Mouse (Mus musculus) hindbrain, postnatal 0 days (tissue): ENCODE data around the gene Zzz3. TPM values are rescaled to one million over a fixed set of nuclear protein-coding genes. Genes with fewer than 3 reads are reported as not detected.
"Not testable (repeated sequence)": the region's sequence is repeated elsewhere in the genome, so short reads cannot be mapped to it uniquely, and the experiment has no call there.

Source experiments
- ATAC-seq: fragments of 200-750 bp; cut with Nextera tagmentation; 2 replicates; pipeline ENCODE4 v1.8.0; 2017; ENCODE audit warnings: mild to moderate bottlenecking, moderate TSS enrichment, moderate library complexity
- DNase-seq: peaks from one replicate; pipeline ENCODE4 v3.0.0-alpha.2; 2015; ENCODE audit warnings: low spot score
- H3K27ac ChIP-seq: fragments of 300-500 bp; sonication (generic); 2 replicates; pipeline ENCODE4 v1.5.1; 2014; ENCODE audit warnings: mild to moderate bottlenecking
- H3K27me3 ChIP-seq: fragments of 300-500 bp; sonication (generic); 2 replicates; pipeline ENCODE4 v1.6.1; 2014; ENCODE audit warnings: low read length, mixed read lengths; ENCODE audit not compliant: insufficient read depth
- H3K36me3 ChIP-seq: fragments of 300-500 bp; sonication (generic); 2 replicates; pipeline ENCODE4 v1.6.1; 2014; ENCODE audit warnings: low read length, mixed read lengths; ENCODE audit not compliant: insufficient read depth
- H3K4me1 ChIP-seq: fragments of 300-500 bp; sonication (generic); 2 replicates; pipeline ENCODE4 v1.6.1; 2014; ENCODE audit warnings: antibody characterized with exemption, low read length, mixed read lengths; ENCODE audit not compliant: insufficient read depth
- H3K4me2 ChIP-seq: fragments of 300-500 bp; sonication (generic); 2 replicates; pipeline ENCODE4 v1.6.1; 2014; ENCODE audit warnings: low read depth, mild to moderate bottlenecking, low read length, moderate library complexity, mixed read lengths
- H3K4me3 ChIP-seq: fragments of 300-500 bp; sonication (generic); 2 replicates; pipeline ENCODE4 v1.5.1; 2014; ENCODE audit warnings: low read length
- H3K9ac ChIP-seq: fragments of 300-500 bp; sonication (generic); replicated peaks from 2 replicates; pipeline ENCODE4 v1.6.1; 2014; ENCODE audit warnings: mild to moderate bottlenecking, low read length, moderate library complexity, mixed read lengths
- H3K9me3 ChIP-seq: fragments of 300-500 bp; sonication (generic); 2 replicates; pipeline ENCODE4 v1.6.1; 2016; ENCODE audit warnings: low read length, mixed read lengths
- CTCF ChIP-seq: IDR thresholded peaks from 2 replicates; pipeline ENCODE4 v1.5.1; 2016; ENCODE audit warnings: antibody characterized with exemption, control low read depth, low read depth
- WGBS: fragments of 180-500 bp; shearing (Covaris S2); extraction: QIAGEN DNeasy Blood & Tissue Kit; methylation state at CpG from one replicate; pipeline ENCODE4 v1.1.7; 2014; 5-methylcytosine and 5-hydroxymethylcytosine counted together
- polyA plus RNA-seq: library from polyadenylated mRNA; unstranded; fragments of >200 nt; fragmentation: Nextera tagmentation; extraction: Ambion mirVana; gene quantifications from 2 replicates; pipeline ENCODE4 v1.2.1, GENCODE M21; 2015
- total RNA-seq: library from RNA; depleted of rRNA; stranded (reverse); fragments of >200 nt; gene quantifications from 2 replicates; pipeline ENCODE4 v1.2.3, GENCODE M21; 2014

Zzz3 gene
- total and polyA plus RNA-seq, 2 experiments from 2014 or later: 20.9 to 33.3 TPM

DNA sequence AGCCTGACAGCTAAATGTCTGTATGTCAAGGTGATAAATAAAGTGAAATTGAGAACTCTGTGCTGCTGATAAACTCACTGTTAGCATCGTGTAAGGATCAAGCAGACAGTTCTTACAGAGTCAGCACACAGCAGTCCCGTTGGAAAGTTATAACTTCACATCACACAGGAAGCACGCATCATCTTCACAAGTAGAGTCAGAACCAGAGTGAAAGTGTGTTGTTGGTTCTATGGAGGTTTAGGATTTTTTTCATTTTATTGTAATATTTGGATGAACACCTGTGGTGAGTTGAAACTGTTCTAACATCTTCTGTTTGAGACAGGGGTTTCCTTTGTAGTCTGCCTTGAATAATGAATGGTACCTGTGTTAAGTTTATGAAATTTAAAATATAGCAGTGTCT lies 48.8 kb downstream of the Zzz3 start:
- Histone ChIP-seq H3K27me3 (no peaks in the 10 kb centered on the region), H3K4me2 (no peak overlapping the region), H3K36me3 (0 out of 2 replicates have a peak, but pooled peaks cover 2% of the 10 kb centered on the region), H3K27ac (no peak overlapping the region), H3K4me1 (no peaks in the 10 kb centered on the region), H3K9me3 (no peaks in the 10 kb centered on the region), H3K4me3 (no peak overlapping the region), H3K9ac (no peak overlapping the region)
- no peak for TF ChIP-seq CTCF
- ATAC-seq (no peak), DNase-seq (no peak)
- 92% methylated on average over 3 of the region's 3 CpGs for WGBS

DNA sequence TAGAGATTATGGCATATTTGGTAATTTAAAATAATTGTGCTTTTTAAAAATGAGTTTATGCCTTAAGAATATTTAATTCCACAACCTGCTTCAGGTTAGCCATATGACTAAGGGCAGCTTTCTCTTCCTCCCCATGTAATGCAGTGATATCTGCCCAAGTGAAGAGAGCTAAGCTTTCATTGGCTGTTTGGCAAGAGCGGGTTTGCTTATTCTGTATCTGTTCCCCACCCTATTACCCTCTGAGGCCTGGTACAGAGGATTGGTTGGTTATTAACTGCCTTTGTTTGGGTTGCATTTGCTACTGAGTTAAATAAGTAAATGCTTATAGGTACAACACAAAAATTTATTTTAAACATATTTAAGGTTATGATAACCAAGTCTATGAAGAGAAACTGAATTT lies 51.7 kb downstream of the Zzz3 start:
- no peak for TF ChIP-seq CTCF
- H3K4me2 ChIP-seq: no peak overlapping the region
- no peak overlapping the region for H3K27ac ChIP-seq
- H3K27me3 ChIP-seq: no peaks in the 10 kb centered on the region
- no peak overlapping the region for H3K9ac ChIP-seq
- 90% methylated on average over 1 of the region's 1 CpGs for WGBS
- H3K36me3 ChIP-seq: peaks cover 13% of the 10 kb centered on the region; the same call in 1 of the 2 replicates
- ATAC-seq: no peak
- no peaks in the 10 kb centered on the region for H3K9me3 ChIP-seq
- no peak for DNase-seq
- H3K4me1 ChIP-seq: no peaks in the 10 kb centered on the region
- no peak overlapping the region for H3K4me3 ChIP-seq

DNA sequence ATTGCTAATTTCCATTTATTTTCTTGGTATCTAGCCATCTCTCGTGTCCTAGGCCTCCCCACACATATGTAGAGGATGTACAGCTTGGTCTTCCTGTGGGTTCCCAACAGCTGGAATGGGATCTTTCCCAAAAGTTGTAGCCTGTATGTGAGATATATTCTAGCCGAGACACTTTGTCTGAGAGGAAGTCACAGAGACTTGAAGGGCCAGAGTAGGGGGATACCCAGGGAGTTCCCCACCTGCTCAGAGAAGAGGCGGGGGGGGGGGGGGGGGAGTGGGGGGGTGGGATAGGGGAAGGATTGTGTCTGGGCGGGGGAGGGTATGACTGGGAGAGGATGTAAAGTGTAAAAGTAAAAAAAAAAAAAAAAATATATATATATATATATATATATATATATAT lies 57.9 kb downstream of the Zzz3 start:
- no peak for TF ChIP-seq CTCF
- Histone ChIP-seq H3K4me2 (no peak overlapping the region), H3K36me3 (peaks cover 27% of the 10 kb centered on the region), H3K4me1 (no peaks in the 10 kb centered on the region), H3K27ac (no peak overlapping the region), H3K27me3 (no peaks in the 10 kb centered on the region), H3K4me3 (no peak overlapping the region), H3K9me3 (no peaks in the 10 kb centered on the region), H3K9ac (no peak overlapping the region)
- DNase-seq (no peak), ATAC-seq (no peak)
- WGBS: 86% methylated on average over 3 of the region's 4 CpGs

DNA sequence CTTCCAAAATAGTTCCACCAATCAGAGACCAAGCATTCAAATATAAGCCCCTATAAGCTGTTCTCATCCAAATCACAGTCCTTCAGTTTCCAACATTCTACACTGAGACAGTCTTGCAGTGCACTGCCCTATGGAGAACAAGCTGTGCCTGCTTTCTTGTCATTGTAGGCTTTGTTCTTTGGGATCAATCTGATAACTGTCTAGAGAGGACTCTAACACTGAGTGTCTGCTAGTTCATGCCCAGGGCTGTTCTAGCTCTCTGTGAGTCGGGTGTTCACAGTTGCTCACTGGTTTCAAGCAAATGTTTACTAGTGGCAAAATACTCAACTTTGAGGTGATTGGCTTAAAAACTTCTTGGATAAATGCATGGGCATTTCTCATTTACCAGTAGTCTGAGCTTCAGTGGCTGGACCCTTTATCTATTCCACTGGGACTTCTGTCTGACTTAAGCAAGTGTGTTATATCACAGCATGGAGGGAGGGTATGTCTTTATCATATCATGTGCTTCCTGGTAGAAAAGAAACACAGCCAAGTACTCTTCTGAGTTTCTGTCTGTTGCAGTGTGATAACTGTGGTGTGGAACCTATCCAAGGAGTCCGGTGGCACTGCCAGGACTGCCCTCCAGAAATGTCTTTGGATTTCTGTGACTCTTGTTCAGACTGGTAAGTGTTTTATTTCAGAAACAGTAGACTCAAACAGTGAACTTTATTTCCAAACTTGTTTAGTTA lies 62.2 kb downstream of the Zzz3 start:
- no peak for ATAC-seq
- 93% methylated on average over 2 of the region's 2 CpGs for WGBS
- TF ChIP-seq CTCF: no peak

DNA sequence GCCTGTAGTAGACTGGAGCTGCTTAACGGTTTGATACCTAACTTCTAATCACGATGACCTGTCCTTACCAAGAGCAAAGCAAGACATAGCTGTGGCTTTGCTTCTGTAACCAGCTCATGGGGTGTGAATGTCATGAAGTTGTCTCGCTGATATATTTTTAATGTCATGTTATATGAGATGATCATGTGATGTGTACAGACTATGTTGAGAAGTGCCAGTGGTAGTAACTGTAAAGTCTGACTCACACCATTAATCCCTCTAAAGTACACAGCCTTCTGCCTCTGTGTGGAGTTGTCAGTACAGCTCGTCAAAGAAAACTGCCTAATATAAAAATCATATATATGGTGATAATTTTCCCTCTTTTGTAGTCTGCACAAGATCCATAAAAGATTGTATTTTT lies 63.6 kb downstream of the Zzz3 start:
- H3K4me3 ChIP-seq, H3K4me1 ChIP-seq, H3K9me3 ChIP-seq, H3K27me3 ChIP-seq, ATAC-seq, H3K27ac ChIP-seq, H3K4me2 ChIP-seq, H3K9ac ChIP-seq, DNase-seq: not testable (repeated sequence)
- 94% methylated on average over 4 of the region's 4 CpGs for WGBS
- peaks cover 14% of the 10 kb centered on the region for H3K36me3 ChIP-seq

More for the DNA sequence above, 62.2 kb downstream of the Zzz3 start:
- Histone ChIP-seq H3K27ac (no peak overlapping the region), H3K9me3 (no peaks in the 10 kb centered on the region), H3K4me2 (no peak overlapping the region), H3K9ac (no peak overlapping the region), H3K4me3 (no peak overlapping the region), H3K27me3 (no peaks in the 10 kb centered on the region), H3K36me3 (peaks cover 14% of the 10 kb centered on the region), H3K4me1 (no peaks in the 10 kb centered on the region)
- no peak for DNase-seq

DNA sequence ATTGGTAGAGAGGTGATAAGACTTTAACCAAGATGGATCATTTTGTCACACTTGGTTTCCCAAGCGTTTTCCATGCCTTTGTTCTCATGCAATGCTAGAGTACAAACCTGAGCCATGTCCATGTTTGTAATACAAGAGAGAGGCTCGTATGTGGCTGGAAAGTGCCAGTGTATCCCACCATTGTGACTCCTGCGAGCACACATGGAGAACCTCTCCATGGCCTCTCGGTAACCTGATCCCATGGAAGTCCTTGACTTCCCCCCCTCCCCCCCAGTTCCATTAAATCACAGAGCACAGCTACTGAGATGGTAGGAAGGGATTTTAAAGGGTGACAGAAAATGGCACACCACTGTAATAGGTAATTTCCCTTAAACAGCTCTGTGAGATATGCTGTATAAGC lies 65.5 kb downstream of the Zzz3 start:
- ATAC-seq: no peak
- peaks cover 14% of the 10 kb centered on the region for H3K36me3 ChIP-seq
- WGBS: 62% methylated on average over 4 of the region's 4 CpGs

DNA sequence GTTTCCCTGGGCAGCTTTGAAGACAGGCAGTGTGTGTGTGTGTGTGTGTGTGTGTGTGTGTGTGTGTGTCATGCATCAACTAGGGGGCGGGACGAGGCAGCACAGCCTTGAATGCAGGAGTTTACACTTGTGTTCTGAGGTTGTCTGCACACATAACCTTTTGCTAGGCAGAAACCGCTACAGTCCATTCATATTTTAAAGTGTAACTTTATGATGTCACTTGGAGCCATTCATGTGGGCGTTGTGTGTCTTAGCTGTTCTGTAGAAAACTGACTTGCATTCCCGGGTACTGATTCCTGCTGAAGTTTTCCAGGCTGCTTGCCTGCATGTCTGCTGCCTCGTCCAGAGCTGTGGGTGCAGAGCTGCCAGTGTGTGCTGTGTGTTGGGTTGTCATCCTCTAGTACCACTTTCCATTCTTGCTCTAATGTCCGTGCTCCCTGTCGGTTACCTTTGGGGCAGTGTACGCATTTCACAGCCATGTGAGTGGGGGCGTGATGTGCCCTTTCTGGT lies 66.8 kb downstream of the Zzz3 start:
- no peaks in the 10 kb centered on the region for H3K4me1 ChIP-seq
- no peak overlapping the region for H3K9ac ChIP-seq
- peaks cover 7% of the 10 kb centered on the region; the same call in 1 of the 2 replicates for H3K36me3 ChIP-seq
- no peak overlapping the region for H3K4me3 ChIP-seq
- WGBS: 86% methylated on average over 10 of the region's 10 CpGs
- ATAC-seq (no peak), DNase-seq (no peak)
- H3K27me3 ChIP-seq: no peaks in the 10 kb centered on the region
- TF ChIP-seq CTCF: no peak
- H3K4me2 ChIP-seq: no peak overlapping the region
- H3K9me3 ChIP-seq: no peaks in the 10 kb centered on the region
- no peak overlapping the region for H3K27ac ChIP-seq

More for the DNA sequence above, 65.5 kb downstream of the Zzz3 start:
- no peak for TF ChIP-seq CTCF
- H3K27ac ChIP-seq: no peak overlapping the region
- H3K9me3 ChIP-seq: no peaks in the 10 kb centered on the region
- H3K4me3 ChIP-seq: no peak overlapping the region
- no peaks in the 10 kb centered on the region for H3K4me1 ChIP-seq
- no peaks in the 10 kb centered on the region for H3K27me3 ChIP-seq
- H3K4me2 ChIP-seq: no peak overlapping the region
- no peak overlapping the region for H3K9ac ChIP-seq
- DNase-seq: no peak
